Mouse (Mus musculus) retina, embryonic 14.5 days (tissue): ENCODE measurements around the gene Gm18596.
"Not testable (repeated sequence)": the region's sequence is repeated elsewhere in the genome, so short reads cannot be mapped to it uniquely, and the experiment has no call there.

Source experiments
- DNase-seq: peaks from one replicate; pipeline ENCODE4 v3.0.0-alpha.2; 2015; ENCODE audit warnings: low spot score

Gm18596 gene

GRCm38 (mm10) chr10:77741924-77742688, at the start of gene Gm18596:
TSS of gene Gm18596 (minus strand) at chr10:77742638.
- not testable (repeated sequence) for DNase-seq

DNA sequence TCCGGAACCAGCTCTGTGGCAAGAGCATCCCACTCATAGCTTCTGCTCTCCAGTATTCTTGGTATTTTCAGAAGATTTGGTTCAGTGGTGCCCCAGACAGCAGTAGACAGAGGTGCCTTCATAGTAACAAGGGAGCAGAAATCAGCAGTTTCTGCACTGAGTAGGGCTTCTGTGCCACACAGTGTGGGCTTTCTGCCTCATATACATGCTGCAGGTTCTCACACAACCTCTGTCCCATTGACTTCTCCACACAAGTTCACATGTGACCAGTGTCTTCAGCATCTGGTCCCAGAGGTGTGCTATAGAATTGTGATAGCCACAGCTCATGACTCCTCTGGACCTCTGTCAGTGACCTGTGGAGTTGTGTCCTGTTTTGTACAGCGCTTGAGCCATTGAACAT, 46.2 kb upstream of the Gm18596 start:
- no peak for DNase-seq

- not testable (repeated sequence) for DNase-seq
These were observed 45.4 kb upstream of the Gm18596 start, which contains the start of gene Gm7137 for GRCm38 (mm10) chr10:77787876-77788275. TSS of gene Gm7137 (minus strand) at chr10:77788200.

DNA sequence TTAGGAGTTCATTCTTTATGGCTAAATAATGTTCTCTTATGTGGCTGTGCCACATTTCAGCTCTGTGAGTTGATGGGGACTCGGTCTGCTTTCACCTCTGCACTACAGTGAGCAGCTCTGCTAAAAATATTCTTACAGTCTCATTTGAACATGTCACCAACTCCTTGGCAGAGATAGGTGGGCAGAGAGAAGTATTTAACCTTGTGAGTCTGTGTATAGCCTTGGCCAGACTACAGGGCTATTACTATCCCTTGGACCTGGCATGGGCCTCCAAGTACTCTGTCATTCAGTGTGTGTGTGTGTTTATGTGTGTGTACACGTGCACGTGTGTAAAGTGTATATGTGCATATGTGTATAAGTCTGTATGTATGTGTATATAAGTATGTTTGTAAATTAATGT, 41.0 kb upstream of the Gm18596 start:
- DNase-seq, result not testable (repeated sequence)

GRCm38 (mm10) chr10:77782442-77782841, 40.0 kb upstream of the Gm18596 start, which contains the start of gene Gm3250:
TSS of gene Gm3250 (minus strand) at chr10:77782542.
- DNase-seq, result not testable (repeated sequence)

DNA sequence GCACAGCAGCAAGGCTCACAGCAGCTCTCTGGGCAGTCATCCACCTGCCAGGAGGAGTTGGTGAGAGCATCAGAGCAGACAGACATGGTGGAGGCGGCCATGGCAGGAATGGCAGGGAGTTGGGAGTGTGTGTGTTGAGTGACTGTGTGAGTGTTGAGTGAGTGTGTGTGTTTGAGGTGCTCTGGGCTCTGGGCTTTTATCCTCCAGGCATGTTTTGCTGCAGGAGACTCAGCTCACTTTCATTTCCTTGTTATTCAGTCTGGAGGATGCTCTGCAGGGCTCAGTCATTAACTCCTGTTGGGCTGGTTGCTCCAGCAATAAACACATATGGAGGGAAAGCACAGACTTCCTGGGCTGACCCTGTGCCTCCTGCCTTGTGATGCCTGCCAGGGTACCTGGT, 34.4 kb upstream of the Gm18596 start, which contains the start of gene Gm7138:
Gene Gm7138 (minus strand): TSS at position 101 of the 400 bp plus-strand sequence.
- DNase-seq, result not testable (repeated sequence)

- DNase-seq, result not testable (repeated sequence)
These were observed 29.7 kb upstream of the Gm18596 start for GRCm38 (mm10) chr10:77772142-77772541.

GRCm38 (mm10) chr10:77771225-77771624, 28.8 kb upstream of the Gm18596 start, which contains the start of gene Gm3238:
TSS of gene Gm3238 (minus strand) at chr10:77771325.
- DNase-seq, result not testable (repeated sequence)

DNA sequence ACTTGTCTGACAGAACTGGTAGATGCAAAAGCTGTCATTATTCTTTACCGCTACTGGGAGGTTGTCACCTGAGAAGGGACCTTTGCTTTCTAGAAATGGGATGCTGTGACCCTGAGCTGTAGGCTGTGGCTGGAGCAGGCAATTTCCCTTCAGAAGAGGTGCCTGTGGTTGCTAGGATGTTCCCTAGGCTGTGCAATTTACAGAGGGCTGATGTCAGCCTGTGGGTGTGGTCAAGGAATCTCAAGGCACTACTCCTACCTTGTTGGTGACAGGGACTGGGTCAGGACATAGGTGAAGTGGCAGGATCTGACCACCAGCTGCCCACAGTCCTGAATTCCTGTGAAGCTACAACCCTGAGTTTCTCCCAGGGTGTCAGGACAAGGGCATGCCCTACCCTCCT, 27.3 kb upstream of the Gm18596 start:
- DNase-seq, result no peak

GRCm38 (mm10) chr10:77759582-77759981, 17.1 kb upstream of the Gm18596 start, which contains the start of gene Gm3233:
TSS of gene Gm3233 (minus strand) at chr10:77759682.
- DNase-seq, result not testable (repeated sequence)

DNA sequence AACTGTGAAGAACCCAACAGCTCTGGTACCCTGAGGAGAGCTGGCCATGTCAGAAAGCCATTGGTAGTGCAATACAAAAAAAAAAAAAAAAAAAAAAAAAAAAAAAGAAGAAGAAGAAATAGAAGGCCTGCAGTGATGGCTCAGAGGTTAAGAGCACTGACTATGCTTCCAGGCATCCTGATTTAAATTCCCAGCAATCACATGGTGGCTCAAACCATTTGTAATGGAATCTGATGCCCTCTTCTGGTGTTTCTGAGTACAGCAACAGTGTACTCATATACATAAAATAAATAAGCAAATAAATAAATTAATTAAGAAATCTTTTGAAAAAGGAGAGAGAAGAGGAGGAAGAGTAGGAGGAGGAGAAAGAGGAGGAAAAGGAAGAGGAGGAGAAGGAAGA, 11.0 kb upstream of the Gm18596 start:
- no peak for DNase-seq

GRCm38 (mm10) chr10:77752312-77752711, 9.9 kb upstream of the Gm18596 start:
- DNase-seq, result not testable (repeated sequence)

DNA sequence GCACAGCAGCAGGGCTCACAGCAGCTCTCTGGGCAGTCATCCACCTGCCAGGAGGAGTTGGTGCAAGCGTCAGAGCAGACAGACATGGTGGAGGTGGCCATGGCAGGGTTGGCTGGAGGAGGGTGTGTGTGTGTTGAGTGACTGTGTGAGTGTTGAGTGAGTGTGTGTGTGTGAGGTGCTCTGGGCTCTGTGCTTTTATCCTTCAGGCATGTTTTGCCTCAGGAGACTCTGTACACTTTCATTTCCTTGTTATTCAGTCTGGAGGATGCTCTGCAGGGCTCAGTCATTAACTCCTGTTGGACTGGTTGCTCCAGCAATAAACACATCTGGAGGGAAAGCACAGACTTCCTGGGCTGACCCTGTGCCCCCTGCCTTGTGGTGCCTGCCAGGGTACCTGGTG, 8.8 kb upstream of the Gm18596 start, which contains the start of gene Gm9736:
Gene Gm9736 (minus strand): TSS at position 101 of the 400 bp plus-strand sequence.
- not testable (repeated sequence) for DNase-seq

DNA sequence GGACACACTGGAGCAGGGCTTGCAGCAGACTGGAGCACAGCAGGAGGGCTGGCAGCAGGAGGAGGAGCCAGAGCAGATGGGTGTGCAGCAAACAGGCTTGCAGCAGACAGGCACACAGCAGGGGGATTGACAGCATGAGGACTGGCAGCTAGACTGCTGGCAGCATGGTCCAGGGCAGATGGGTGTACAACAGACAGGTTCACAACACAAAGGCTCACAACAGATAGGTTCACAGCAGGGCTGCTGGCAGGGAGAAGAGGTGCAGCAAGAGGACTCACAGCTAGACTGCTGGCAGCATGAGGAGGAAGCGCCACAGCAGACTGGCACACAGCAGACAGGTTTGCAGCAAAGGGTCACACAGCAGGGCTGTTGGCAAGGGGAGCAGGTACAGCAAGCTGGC, 8.2 kb upstream of the Gm18596 start:
- not testable (repeated sequence) for DNase-seq

- DNase-seq, result no peak
These were observed 3.5 kb downstream of the Gm18596 start for GRCm38 (mm10) chr10:77738929-77739328.

DNA sequence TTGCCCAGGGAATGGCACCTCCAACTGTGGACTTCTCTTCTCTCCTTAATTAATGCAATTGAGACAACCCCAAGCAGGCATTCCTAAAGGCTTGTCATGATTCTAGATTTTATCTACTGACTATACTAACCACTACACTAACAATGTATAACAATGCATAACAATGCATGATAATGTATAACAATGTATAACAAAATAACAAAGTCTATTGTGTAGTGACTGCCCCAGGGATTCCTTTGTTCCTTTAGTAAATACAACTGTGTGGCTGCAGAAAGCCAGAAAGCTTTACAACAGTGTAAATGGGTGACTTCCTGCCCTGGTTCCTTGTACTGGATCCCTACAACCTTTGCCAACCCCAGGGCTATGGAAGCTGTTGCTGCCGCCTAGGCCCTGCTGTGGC, 6.5 kb downstream of the Gm18596 start:
- no peak for DNase-seq

DNA sequence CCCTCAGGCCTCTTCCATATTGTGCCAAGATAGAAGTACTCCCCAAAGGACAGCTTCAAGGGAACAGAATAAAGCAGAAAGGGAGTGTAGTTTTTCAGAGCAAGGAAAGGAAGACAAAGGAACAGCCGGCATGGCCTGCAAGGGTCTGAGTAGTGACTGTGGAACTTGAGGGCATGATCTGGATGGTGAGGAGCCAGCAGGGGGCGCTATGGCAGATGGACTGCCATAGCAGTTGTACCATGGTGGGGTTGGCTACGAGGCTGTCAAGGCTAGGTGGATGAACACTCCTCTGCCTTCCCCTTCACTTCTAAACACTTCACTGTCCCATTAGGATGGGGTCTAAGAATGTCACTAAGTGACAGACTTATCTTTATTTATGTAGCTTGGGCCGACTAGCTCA, 13.2 kb downstream of the Gm18596 start:
- DNase-seq, result peak; percentile 43

DNA sequence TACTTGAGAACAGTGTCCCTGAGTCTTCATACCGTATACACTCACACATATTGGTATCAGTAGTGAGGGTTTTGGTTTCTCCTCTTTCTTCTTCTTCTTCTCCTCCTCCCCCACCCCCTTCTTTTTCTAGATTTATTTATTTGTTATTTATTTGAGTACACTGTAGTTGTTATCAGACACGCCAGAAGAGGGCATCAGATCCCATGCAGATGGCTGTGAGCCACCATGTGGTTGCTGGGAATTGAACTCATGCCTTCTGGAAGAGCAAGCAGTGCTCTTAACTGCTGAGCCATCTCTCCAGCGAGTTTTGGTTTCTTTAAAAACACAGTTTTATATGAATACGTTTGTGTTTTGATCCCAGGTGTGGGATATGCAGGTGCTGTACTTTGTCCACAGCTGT, 14.2 kb downstream of the Gm18596 start:
- peak; percentile 13 for DNase-seq

GRCm38 (mm10) chr10:77726186-77726585, 16.3 kb downstream of the Gm18596 start, which contains the start of gene Gm10100:
TSS of gene Gm10100 (plus strand) at chr10:77726486.
- DNase-seq, result no peak

DNA sequence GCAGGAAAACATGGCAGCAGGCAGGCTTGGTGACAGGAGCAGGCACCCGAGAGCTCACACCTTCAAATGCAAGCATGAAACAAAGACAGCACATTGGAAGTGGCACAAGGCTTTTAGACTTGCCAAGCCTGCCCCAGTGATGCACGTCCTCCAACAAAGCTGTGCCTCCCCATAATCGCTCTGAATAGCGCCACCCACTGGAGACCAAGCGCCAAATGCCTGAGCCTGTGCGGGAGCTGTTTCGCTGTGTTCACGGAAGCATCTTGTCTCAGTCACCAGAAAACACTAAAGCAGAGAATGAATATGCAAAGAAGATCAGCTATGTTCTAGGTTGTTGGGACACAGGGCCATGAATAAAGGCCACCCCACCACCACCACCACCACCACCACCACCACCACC, 17.6 kb downstream of the Gm18596 start:
- DNase-seq, result no peak

GRCm38 (mm10) chr10:77720299-77720698, 22.1 kb downstream of the Gm18596 start, which contains the start of gene Krtap12-1:
TSS of gene Krtap12-1 (plus strand) at chr10:77720599.
- DNase-seq, result not testable (repeated sequence)

DNA sequence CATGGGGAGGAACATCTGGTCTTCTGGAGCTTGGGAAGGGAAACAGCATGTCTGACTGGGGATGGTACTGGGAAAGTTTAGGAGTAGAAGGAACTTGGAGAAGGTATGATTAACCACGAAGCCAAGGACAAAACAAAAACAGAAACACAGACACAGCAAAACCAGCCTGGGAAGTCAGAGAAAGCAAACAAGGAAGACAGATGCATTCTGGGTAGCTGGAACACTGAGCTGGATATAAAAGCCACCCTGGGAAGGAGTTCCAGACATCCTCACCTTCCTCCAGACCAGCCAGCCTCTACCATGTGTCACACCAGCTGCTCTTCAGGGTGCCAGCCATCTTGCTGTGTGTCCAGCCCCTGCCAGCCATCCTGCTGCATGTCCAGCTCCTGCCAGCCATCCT, 26.9 kb downstream of the Gm18596 start, which contains the start of gene Gm10142:
Gene Gm10142 (plus strand): TSS at position 301 of the 400 bp plus-strand sequence.
- DNase-seq, result no peak

DNA sequence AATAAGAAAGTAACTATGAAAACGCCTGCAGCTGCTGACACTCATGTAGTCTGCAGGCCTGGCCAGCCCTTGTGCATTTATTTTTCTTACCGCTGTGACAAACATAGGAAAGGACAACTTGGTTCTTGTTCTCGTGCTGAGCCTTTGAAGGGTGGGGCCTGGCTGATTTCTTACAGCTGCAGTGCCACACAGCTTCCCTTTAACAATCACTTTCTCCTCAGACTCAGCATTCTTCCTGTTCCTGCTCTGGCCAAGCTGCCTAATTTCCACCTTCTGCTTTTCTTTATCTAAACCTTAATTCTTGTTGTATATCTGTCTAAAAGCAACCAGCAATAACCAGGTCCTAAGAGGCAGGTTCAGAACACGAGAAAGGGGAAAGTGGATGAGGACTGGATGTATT, 28.7 kb downstream of the Gm18596 start:
- no peak for DNase-seq
